ENCODE assay signal across 9 mouse cellular contexts in the genomic region with DNA sequence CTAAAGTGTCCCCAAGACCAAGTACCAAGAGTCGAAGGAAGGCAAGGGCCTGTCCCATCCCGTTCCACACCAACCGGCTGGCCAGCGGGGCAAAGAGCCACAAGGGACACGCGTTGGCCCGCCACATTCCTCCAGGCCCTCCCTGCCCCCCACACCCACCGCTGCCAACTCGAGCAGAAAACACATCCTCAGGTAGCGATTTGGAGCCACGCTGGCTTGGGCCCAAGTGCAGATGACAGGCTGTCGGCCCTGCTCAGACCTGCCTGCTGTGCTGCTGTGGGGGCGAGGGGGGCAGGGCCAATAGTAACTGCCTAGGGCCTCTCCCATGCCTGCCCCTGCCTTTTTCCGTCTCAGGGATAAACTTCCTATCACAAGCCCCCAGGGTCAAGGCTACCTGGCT. TPM values are rescaled to one million over a fixed set of nuclear protein-coding genes. Genes with fewer than 3 reads are reported as not detected.
A peak's percentile ranks its signal among the peaks of the same experiment; 100 is the strongest.
DNase-seq lines count a peak whose midpoint lies in the region; ATAC-seq lines count a peak whose summit lies in the region.
"Had no signal": no experiment of that assay in that cellular context is flagged by ENCODE, and none has a peak within 500 bp of the region (broad histone marks: within the 10 kb centered on the region; RNA-seq: fewer than 3 reads in every experiment).

No protein-coding gene starts in this region.

- H3K36me3 ChIP-seq in heart, embryonic 15.5 days: no peaks in the 10 kb centered on the region
- H3K36me3 ChIP-seq in midbrain, embryonic 14.5 days (ENCODE audit: control insufficient read depth, insufficient read depth, low read length): no peaks in the 10 kb centered on the region

- H3K9me3 ChIP-seq in heart, embryonic 15.5 days (replicated peaks): no peaks in the 10 kb centered on the region
- no peaks in the 10 kb centered on the region for H3K9me3 ChIP-seq in midbrain, embryonic 14.5 days (ENCODE audit: control insufficient read depth, low read length)

- H3K4me2 ChIP-seq in heart, embryonic 15.5 days: peak overlapping the region; percentile 98
- H3K4me2 ChIP-seq in midbrain, embryonic 14.5 days (ENCODE audit: low read length): peak overlapping the region; percentile 74

- peaks cover 92% of the 10 kb centered on the region for H3K27me3 ChIP-seq in heart, embryonic 15.5 days
- peaks cover 13% of the 10 kb centered on the region for H3K27me3 ChIP-seq in midbrain, embryonic 14.5 days (ENCODE audit: control insufficient read depth, insufficient read depth, low read length)

- 60% methylated on average over 14 of the region's 14 CpGs for WGBS in heart, embryonic 15.5 days
- 66% methylated on average over 14 of the region's 14 CpGs for WGBS in midbrain, embryonic 14.5 days

- no peak overlapping the region; the same call in 1 of the 2 replicates for H3K4me3 ChIP-seq in heart, embryonic 15.5 days
- H3K4me3 ChIP-seq in midbrain, embryonic 14.5 days (replicated peaks; ENCODE audit: low read depth, low read length): peak overlapping the region; percentile 62; the same call in 1 of the 2 replicates

- H3K27ac ChIP-seq in heart, embryonic 15.5 days: no peak overlapping the region
- H3K27ac ChIP-seq in midbrain, embryonic 14.5 days (replicated peaks; ENCODE audit: low read depth, low read length): no peak overlapping the region

- DNase-seq in heart, postnatal 4 days: no peak
- DNase-seq in right cerebral cortex, postnatal 4 days: peak; percentile 42
- DNase-seq in right cerebral cortex, adult 18-20 months: no peak
- DNase-seq in midbrain, embryonic 14.5 days: no peak
- peak; percentile 70 to 74 for DNase-seq in urinary bladder, postnatal 36 days (ENCODE audit: low spot score in 2 of 2)
- DNase-seq in frontal cortex, postnatal 25 days (ENCODE audit: low spot score in 2 of 2): no peak
- DNase-seq in gastrocnemius, adult 18-20 months (ENCODE audit: low spot score): no peak
- DNase-seq: thymus, adult 18-20 months had no signal

- peaks cover 37% of the 10 kb centered on the region for H3K4me1 ChIP-seq in heart, embryonic 15.5 days (replicated peaks)
- peaks cover 28% of the 10 kb centered on the region for H3K4me1 ChIP-seq in midbrain, embryonic 14.5 days (ENCODE audit: control insufficient read depth, insufficient read depth, low read length)

- no peak for ATAC-seq in heart, embryonic 15.5 days (replicated peaks; ENCODE audit: insufficient number of reproducible peaks, insufficient read depth, low FRiP score, low read depth)
- no peak for ATAC-seq in midbrain, embryonic 14.5 days (ENCODE audit: low FRiP score, low TSS enrichment)

- H3K9ac ChIP-seq in heart, embryonic 15.5 days: no peak overlapping the region
- H3K9ac ChIP-seq in midbrain, embryonic 14.5 days (replicated peaks; ENCODE audit: low read length): no peak overlapping the region

RNA-seq across cellular contexts. Expression of a gene that starts 2.3 kb away (rescaled TPM):
- polyA plus RNA-seq in heart, embryonic 15.5 days (2015; fragmentation: Nextera tagmentation; extraction: Ambion mirVana): 3.7 and 6.6 TPM in 2 replicates
- 10 to 100 TPM; 29.1 to 29.2 TPM for total RNA-seq in heart, postnatal 4 days (2021)
- 15.1 and 18.5 TPM in 2 replicates for polyA plus RNA-seq in midbrain, embryonic 14.5 days (2014; fragmentation: Nextera tagmentation; extraction: Ambion mirVana)
- 10 to 100 TPM; 22.1 to 24.0 TPM for total RNA-seq in gastrocnemius, adult 18-20 months (2021)

RNA-seq across cellular contexts. Expression of a gene that starts 14.7 kb away (rescaled TPM):
- 32.1 and 48.3 TPM in 2 replicates for polyA plus RNA-seq in heart, embryonic 15.5 days (2015; fragmentation: Nextera tagmentation; extraction: Ambion mirVana)
- 10 to 100 TPM; 10.3 to 15.7 TPM for total RNA-seq in heart, postnatal 4 days (2021)
- 53.2 and 59.4 TPM in 2 replicates for polyA plus RNA-seq in midbrain, embryonic 14.5 days (2014; fragmentation: Nextera tagmentation; extraction: Ambion mirVana)
- 1 to 10 TPM; 6.5 to 7.6 TPM for total RNA-seq in gastrocnemius, adult 18-20 months (2021)

RNA-seq across cellular contexts. Expression of a gene that starts 49.0 kb away (rescaled TPM):
- polyA plus RNA-seq in heart, embryonic 15.5 days (2015; fragmentation: Nextera tagmentation; extraction: Ambion mirVana): 19.4 and 23.5 TPM in 2 replicates
- 10 to 100 TPM; 26.0 to 28.1 TPM for total RNA-seq in heart, postnatal 4 days (2021)
- polyA plus RNA-seq in midbrain, embryonic 14.5 days (2014; fragmentation: Nextera tagmentation; extraction: Ambion mirVana): 49.8 and 54.3 TPM in 2 replicates
- 10 to 100 TPM; 19.6 to 20.4 TPM for total RNA-seq in gastrocnemius, adult 18-20 months (2021)

RNA-seq across cellular contexts. Expression of a gene that starts 59.2 kb away (rescaled TPM):
- 0.19 and 2.2 TPM in 2 replicates for polyA plus RNA-seq in heart, embryonic 15.5 days (2015; fragmentation: Nextera tagmentation; extraction: Ambion mirVana)
- total RNA-seq in heart, postnatal 4 days (2021): under 1 TPM; 0.16 to 0.17 TPM
- polyA plus RNA-seq in midbrain, embryonic 14.5 days (2014; fragmentation: Nextera tagmentation; extraction: Ambion mirVana): 0.08 TPM in 1 of 2 replicates, not detected in the other
- under 1 TPM in 1 of 2 experiments, not detected in 1; 0.14 TPM for total RNA-seq in gastrocnemius, adult 18-20 months (2021)

Comparison
In these comparisons a context has a peak if more than half of its experiments do, and no peak if none do; other contexts are left out.
1. DNase-seq: peak in right cerebral cortex, postnatal 4 days (single experiment) and urinary bladder, postnatal 36 days (2 of 2); none in heart, postnatal 4 days (single experiment), right cerebral cortex, adult 18-20 months (single experiment), midbrain, embryonic 14.5 days (single experiment), frontal cortex, postnatal 25 days (0 of 2) and gastrocnemius, adult 18-20 months (single experiment).